Mouse (Mus musculus) hindbrain, embryonic 15.5 days (tissue): ENCODE measurements around the gene Cbx3. TPM values are rescaled to one million over a fixed set of nuclear protein-coding genes. Genes with fewer than 3 reads are reported as not detected.
A peak's percentile ranks its signal among the peaks of the same experiment; 100 is the strongest.

Source experiments
- ATAC-seq: fragments of 200-750 bp; cut with Nextera tagmentation; 2 replicates; pipeline ENCODE4 v1.8.0; 2017; ENCODE audit warnings: low read depth, moderate number of reproducible peaks, moderate TSS enrichment; ENCODE audit not compliant: low FRiP score
- H3K27ac ChIP-seq: fragments of 300-500 bp; sonication (generic); replicated peaks from 2 replicates; pipeline ENCODE4 v1.5.1; 2015; ENCODE audit warnings: mild to moderate bottlenecking, inconsistent platforms
- H3K27me3 ChIP-seq: fragments of 300-500 bp; sonication (generic); 2 replicates; pipeline ENCODE4 v1.6.1; 2015; ENCODE audit warnings: control low read depth, inconsistent platforms
- H3K36me3 ChIP-seq: fragments of 300-500 bp; sonication (generic); 2 replicates; pipeline ENCODE4 v1.6.1; 2015; ENCODE audit warnings: control low read depth, inconsistent platforms
- H3K4me1 ChIP-seq: fragments of 300-500 bp; sonication (generic); replicated peaks from 2 replicates; pipeline ENCODE4 v1.6.1; 2015; ENCODE audit warnings: control low read depth, inconsistent platforms
- H3K4me2 ChIP-seq: fragments of 300-500 bp; sonication (generic); 2 replicates; pipeline ENCODE4 v1.6.1; 2015; ENCODE audit warnings: moderate library complexity, mild to moderate bottlenecking, inconsistent platforms
- H3K4me3 ChIP-seq: fragments of 300-500 bp; sonication (generic); 2 replicates; pipeline ENCODE4 v1.5.1; 2015; ENCODE audit warnings: mild to moderate bottlenecking, inconsistent platforms
- H3K9ac ChIP-seq: fragments of 300-500 bp; sonication (generic); 2 replicates; pipeline ENCODE4 v1.6.1; 2015; ENCODE audit warnings: inconsistent platforms
- H3K9me3 ChIP-seq: fragments of 300-500 bp; sonication (generic); 2 replicates; pipeline ENCODE4 v1.6.1; 2016; ENCODE audit warnings: control low read depth, inconsistent platforms
- WGBS: fragments of 180-500 bp; shearing (Covaris S2); methylation state at CpG from one replicate; pipeline ENCODE4 v1.1.7; 2015; 5-methylcytosine and 5-hydroxymethylcytosine counted together
- polyA plus RNA-seq: library from polyadenylated mRNA; unstranded; fragments of >200 nt; fragmentation: Nextera tagmentation; extraction: Ambion mirVana; gene quantifications from 2 replicates; pipeline ENCODE4 v1.2.1, GENCODE M21; 2015

Gene Cbx3
- polyA plus RNA-seq, 1 experiment from 2014 or later = 335 TPM

GRCm38 (mm10) chr6:51508750-51509648 is 38.8 kb downstream of the Cbx3 start:
- no peaks in the 10 kb centered on the region for H3K36me3 ChIP-seq
- peak overlapping the region; percentile 39 for H3K4me3 ChIP-seq
- peak overlapping the region; percentile 34 for H3K9ac ChIP-seq
- H3K4me1 ChIP-seq = no peaks in the 10 kb centered on the region
- H3K27me3 ChIP-seq = no peaks in the 10 kb centered on the region
- ATAC-seq = peak; percentile 78; the same call in 1 of the 2 replicates
- H3K27ac ChIP-seq = peak overlapping the region; percentile 54
- WGBS = 24% methylated on average over 18 of the region's 18 CpGs
- peak overlapping the region; percentile 52 for H3K4me2 ChIP-seq
- H3K9me3 ChIP-seq = no peaks in the 10 kb centered on the region

- no peaks in the 10 kb centered on the region for H3K27me3 ChIP-seq
- H3K36me3 ChIP-seq = no peaks in the 10 kb centered on the region
- ATAC-seq = no peak
- 31% methylated on average over 5 of the region's 5 CpGs for WGBS
- H3K9me3 ChIP-seq = no peaks in the 10 kb centered on the region
- H3K27ac ChIP-seq = no peak overlapping the region
- no peaks in the 10 kb centered on the region for H3K4me1 ChIP-seq
- H3K9ac ChIP-seq = no peak overlapping the region
- no peak overlapping the region for H3K4me2 ChIP-seq
- no peak overlapping the region for H3K4me3 ChIP-seq
Observed at GRCm38 (mm10) chr6:51510094-51510493, 39.9 kb downstream of the Cbx3 start.

GRCm38 (mm10) chr6:51510946-51511345 is 40.8 kb downstream of the Cbx3 start:
- Histone ChIP-seq H3K9ac (no peak overlapping the region), H3K4me1 (no peaks in the 10 kb centered on the region), H3K4me3 (no peak overlapping the region), H3K27me3 (no peaks in the 10 kb centered on the region), H3K36me3 (no peaks in the 10 kb centered on the region), H3K9me3 (no peaks in the 10 kb centered on the region), H3K27ac (no peak overlapping the region), H3K4me2 (no peak overlapping the region)
- no peak for ATAC-seq
- WGBS = 50% methylated on average over 1 of the region's 1 CpGs

GRCm38 (mm10) chr6:51513745-51514144 is 43.6 kb downstream of the Cbx3 start:
- H3K9ac ChIP-seq = no peak overlapping the region
- H3K27ac ChIP-seq = no peak overlapping the region
- H3K4me1 ChIP-seq = no peaks in the 10 kb centered on the region
- no peak overlapping the region for H3K4me3 ChIP-seq
- H3K36me3 ChIP-seq = no peaks in the 10 kb centered on the region
- 75% methylated on average over 3 of the region's 3 CpGs for WGBS
- no peaks in the 10 kb centered on the region for H3K27me3 ChIP-seq
- no peak overlapping the region for H3K4me2 ChIP-seq
- no peaks in the 10 kb centered on the region for H3K9me3 ChIP-seq
- ATAC-seq = no peak

GRCm38 (mm10) chr6:51514860-51515259 is 44.7 kb downstream of the Cbx3 start:
- no peak overlapping the region for H3K4me3 ChIP-seq
- no peaks in the 10 kb centered on the region for H3K36me3 ChIP-seq
- H3K27me3 ChIP-seq = no peaks in the 10 kb centered on the region
- no peaks in the 10 kb centered on the region for H3K4me1 ChIP-seq
- 94% methylated on average over 7 of the region's 7 CpGs for WGBS
- ATAC-seq = no peak
- no peak overlapping the region for H3K4me2 ChIP-seq
- no peak overlapping the region for H3K9ac ChIP-seq
- H3K27ac ChIP-seq = no peak overlapping the region
- H3K9me3 ChIP-seq = no peaks in the 10 kb centered on the region

GRCm38 (mm10) chr6:51523310-51523709 is 53.1 kb downstream of the Cbx3 start:
- no peaks in the 10 kb centered on the region for H3K36me3 ChIP-seq
- peak overlapping the region; percentile 81 for H3K4me3 ChIP-seq
- peak overlapping the region; percentile 80; the same call in 1 of the 2 replicates for H3K27ac ChIP-seq
- WGBS = 25% methylated on average over 5 of the region's 5 CpGs
- H3K27me3 ChIP-seq = no peaks in the 10 kb centered on the region
- H3K4me2 ChIP-seq = peak overlapping the region; percentile 57
- peak overlapping the region; percentile 69 for H3K9ac ChIP-seq
- peaks cover 22% of the 10 kb centered on the region for H3K4me1 ChIP-seq
- no peaks in the 10 kb centered on the region for H3K9me3 ChIP-seq
- peak; percentile 21; the same call in 1 of the 2 replicates for ATAC-seq

GRCm38 (mm10) chr6:51523807-51524320 is 53.7 kb downstream of the Cbx3 start, which contains the start of gene Snx10:
TSS of gene Snx10 (plus strand) at chr6:51523901.
- H3K4me1 ChIP-seq = peaks cover 26% of the 10 kb centered on the region
- WGBS = 0% methylated on average over 46 of the region's 47 CpGs
- peak within 1 kb of the TSS; percentile 57 for H3K4me2 ChIP-seq
- ATAC-seq = peak; percentile 75
- H3K9ac ChIP-seq = peak within 1 kb of the TSS; percentile 69
- H3K4me3 ChIP-seq = peak within 1 kb of the TSS; percentile 81
- no peaks in the 10 kb centered on the region for H3K36me3 ChIP-seq
- H3K27ac ChIP-seq = peak within 1 kb of the TSS; percentile 80
- H3K27me3 ChIP-seq = no peaks in the 10 kb centered on the region
- no peaks in the 10 kb centered on the region for H3K9me3 ChIP-seq

GRCm38 (mm10) chr6:51524321-51524931 is 54.3 kb downstream of the Cbx3 start:
- H3K4me1 ChIP-seq = peaks cover 31% of the 10 kb centered on the region
- peak overlapping the region; percentile 69 for H3K9ac ChIP-seq
- H3K4me2 ChIP-seq = peak overlapping the region; percentile 57
- no peaks in the 10 kb centered on the region for H3K27me3 ChIP-seq
- under 1% methylated on average over 20 of the region's 21 CpGs for WGBS
- peak overlapping the region; percentile 80 for H3K27ac ChIP-seq
- H3K36me3 ChIP-seq = no peaks in the 10 kb centered on the region
- peak overlapping the region; percentile 81 for H3K4me3 ChIP-seq
- no peaks in the 10 kb centered on the region for H3K9me3 ChIP-seq
- peak; percentile 81 for ATAC-seq

- Histone ChIP-seq H3K9ac (peak overlapping the region; percentile 20), H3K4me1 (peaks cover 36% of the 10 kb centered on the region), H3K36me3 (no peaks in the 10 kb centered on the region), H3K4me3 (peak overlapping the region; percentile 81), H3K9me3 (no peaks in the 10 kb centered on the region), H3K27me3 (no peaks in the 10 kb centered on the region), H3K27ac (peak overlapping the region; percentile 80; the same call in 1 of the 2 replicates), H3K4me2 (peak overlapping the region; percentile 57)
- peak; percentile 46; the same call in 1 of the 2 replicates for ATAC-seq
- 45% methylated on average over 5 of the region's 5 CpGs for WGBS
Observed at GRCm38 (mm10) chr6:51525001-51525400, 54.8 kb downstream of the Cbx3 start.

- no peaks in the 10 kb centered on the region for H3K36me3 ChIP-seq
- WGBS = 9% methylated on average over 7 of the region's 7 CpGs
Observed at GRCm38 (mm10) chr6:51529457-51529856, 59.3 kb downstream of the Cbx3 start.

More at GRCm38 (mm10) chr6:51529457-51529856, 59.3 kb downstream of the Cbx3 start:
- Histone ChIP-seq H3K9me3 (no peaks in the 10 kb centered on the region), H3K27me3 (no peaks in the 10 kb centered on the region), H3K9ac (no peak overlapping the region), H3K4me1 (peaks cover 34% of the 10 kb centered on the region), H3K27ac (peak overlapping the region; percentile 7; the same call in 1 of the 2 replicates), H3K4me2 (no peak overlapping the region), H3K4me3 (no peak overlapping the region)
- 0 out of 2 replicates have a peak, but pooled peaks have one; percentile 55 for ATAC-seq
